Mouse (Mus musculus) heart, embryonic 15.5 days (tissue): Measurements from ENCODE around the gene Fgr. TPM values are rescaled to one million over a fixed set of nuclear protein-coding genes. Genes with fewer than 3 reads are reported as not detected.

Source experiments
- ATAC-seq: fragments of 200-750 bp; cut with Nextera tagmentation; replicated peaks from 2 replicates; pipeline ENCODE4 v1.8.0; 2017; ENCODE audit warnings: low read depth, moderate TSS enrichment; ENCODE audit not compliant: insufficient number of reproducible peaks, insufficient read depth, low FRiP score
- H3K27ac ChIP-seq: fragments of 300-500 bp; sonication (generic); 2 replicates; pipeline ENCODE4 v1.5.1; 2015; ENCODE audit warnings: mild to moderate bottlenecking, inconsistent platforms
- H3K27me3 ChIP-seq: fragments of 300-500 bp; sonication (generic); 2 replicates; pipeline ENCODE4 v1.6.1; 2015; ENCODE audit warnings: inconsistent platforms
- H3K36me3 ChIP-seq: fragments of 300-500 bp; sonication (generic); 2 replicates; pipeline ENCODE4 v1.6.1; 2015; ENCODE audit warnings: mild to moderate bottlenecking, inconsistent platforms
- H3K4me1 ChIP-seq: fragments of 300-500 bp; sonication (generic); replicated peaks from 2 replicates; pipeline ENCODE4 v1.6.1; 2015; ENCODE audit warnings: inconsistent platforms
- H3K4me2 ChIP-seq: fragments of 300-500 bp; sonication (generic); 2 replicates; pipeline ENCODE4 v1.6.1; 2015; ENCODE audit warnings: inconsistent platforms, mild to moderate bottlenecking, moderate library complexity
- H3K4me3 ChIP-seq: fragments of 300-500 bp; sonication (generic); 2 replicates; pipeline ENCODE4 v1.5.1; 2015; ENCODE audit warnings: mild to moderate bottlenecking, inconsistent platforms
- H3K9ac ChIP-seq: fragments of 300-500 bp; sonication (generic); 2 replicates; pipeline ENCODE4 v1.6.1; 2015; ENCODE audit warnings: mild to moderate bottlenecking, inconsistent platforms
- H3K9me3 ChIP-seq: fragments of 300-500 bp; sonication (generic); replicated peaks from 2 replicates; pipeline ENCODE4 v1.6.1; 2016; ENCODE audit warnings: inconsistent platforms
- WGBS: fragments of 180-500 bp; shearing (Covaris S2); methylation state at CpG from one replicate; pipeline ENCODE4 v1.1.7; 2015; ENCODE audit warnings: mixed read lengths; 5-methylcytosine and 5-hydroxymethylcytosine counted together
- polyA plus RNA-seq: library from polyadenylated mRNA; unstranded; fragments of >200 nt; fragmentation: Nextera tagmentation; extraction: Ambion mirVana; gene quantifications from 2 replicates; pipeline ENCODE4 v1.2.1, GENCODE M21; 2015

Gene Fgr
- polyA plus RNA-seq, 1 experiment from 2014 or later: 0.42 TPM

DNA sequence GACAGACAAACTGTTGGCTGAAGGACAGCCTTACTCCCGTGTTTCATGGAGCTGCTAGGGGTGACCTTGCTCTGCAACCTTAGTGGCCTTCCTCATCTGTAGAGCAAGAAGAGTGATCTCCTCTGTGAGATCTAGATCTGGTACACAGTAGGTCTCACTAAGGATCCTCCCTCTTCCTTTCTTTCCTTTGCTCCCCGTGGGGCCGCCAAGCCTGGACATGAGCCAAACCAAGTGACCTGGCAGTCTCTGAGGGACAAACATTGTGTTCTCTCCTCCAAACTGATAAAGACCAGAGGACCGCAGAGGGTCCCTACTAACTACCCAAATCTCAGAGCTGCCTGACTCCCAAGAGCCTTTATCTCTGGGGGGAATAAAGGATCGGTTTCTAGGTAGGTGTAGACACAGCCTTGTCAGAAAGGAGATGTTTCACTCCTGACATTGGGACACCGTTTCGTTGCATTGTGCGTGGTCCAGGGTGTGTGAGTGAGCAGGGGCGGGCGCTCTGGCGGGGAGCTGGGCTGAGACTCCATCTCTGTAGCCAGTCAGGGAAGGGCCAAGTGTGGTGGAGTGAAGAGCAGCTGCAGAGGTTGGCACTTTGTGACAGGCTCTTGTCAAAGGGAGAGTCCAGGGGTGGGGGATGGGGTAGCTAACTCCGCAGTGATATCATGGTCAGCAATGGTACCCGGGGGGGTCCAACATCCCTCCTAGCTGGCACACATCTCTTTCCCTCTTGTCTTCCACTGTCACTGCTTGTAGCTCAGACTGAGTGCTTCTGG, 12.8 kb upstream of the Fgr start:
- Histone ChIP-seq H3K4me3 (no peak overlapping the region), H3K27ac (peak overlapping the region; percentile 93), H3K9ac (no peak overlapping the region; the same call in 1 of the 2 replicates), H3K4me2 (peak overlapping the region; percentile 24), H3K9me3 (no peaks in the 10 kb centered on the region), H3K4me1 (peaks cover 42% of the 10 kb centered on the region), H3K27me3 (no peaks in the 10 kb centered on the region), H3K36me3 (no peaks in the 10 kb centered on the region)
- 20% methylated on average over 13 of the region's 13 CpGs for WGBS
- ATAC-seq: peak; percentile 33; the same call in 1 of the 2 replicates

DNA sequence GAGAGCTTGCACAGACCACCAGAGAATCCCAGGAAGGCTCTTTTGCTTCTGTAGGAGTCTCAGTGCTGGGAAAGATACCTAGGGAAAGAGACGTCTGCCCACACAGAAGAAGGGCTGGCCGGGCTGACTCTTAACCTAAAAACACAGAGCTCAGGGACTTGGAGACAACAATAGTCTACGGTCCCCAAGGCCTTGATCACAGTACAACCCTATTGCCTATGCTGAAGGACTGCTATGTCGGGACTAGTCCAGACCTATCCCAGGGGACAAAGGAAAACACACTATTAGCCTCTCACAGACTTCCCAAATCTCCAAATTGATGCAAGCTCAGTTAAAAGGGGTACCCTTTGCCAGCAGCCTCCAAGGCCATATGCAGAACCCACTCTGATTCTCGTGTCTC, 12.0 kb upstream of the Fgr start:
- 76% methylated on average over 5 of the region's 5 CpGs for WGBS
- no peak overlapping the region for H3K4me2 ChIP-seq
- ATAC-seq: no peak
- no peak overlapping the region for H3K4me3 ChIP-seq
- H3K9ac ChIP-seq: no peak overlapping the region
- no peaks in the 10 kb centered on the region for H3K36me3 ChIP-seq
- H3K27me3 ChIP-seq: no peaks in the 10 kb centered on the region
- H3K27ac ChIP-seq: peak overlapping the region; percentile 93
- no peaks in the 10 kb centered on the region for H3K9me3 ChIP-seq
- H3K4me1 ChIP-seq: peaks cover 37% of the 10 kb centered on the region

DNA sequence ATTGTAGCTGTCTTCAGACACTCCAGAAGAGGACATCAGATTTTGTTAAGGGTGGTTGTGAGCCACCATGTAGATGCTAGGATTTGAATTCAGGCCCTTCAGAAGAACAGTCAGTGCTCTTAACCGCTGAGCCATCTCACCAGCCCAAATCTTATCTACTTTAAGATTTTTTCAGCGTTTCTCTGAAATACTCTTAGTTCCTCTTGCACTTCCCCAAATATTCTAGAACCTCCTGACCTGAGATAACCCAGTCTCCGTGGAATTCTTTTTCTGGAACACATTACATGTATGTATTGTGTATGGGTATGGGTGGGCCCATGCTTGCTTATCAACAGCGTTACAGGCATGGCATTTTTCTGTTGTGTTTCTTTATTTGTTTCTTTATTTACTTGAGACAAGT, 11.3 kb upstream of the Fgr start:
- H3K4me1 ChIP-seq: peaks cover 44% of the 10 kb centered on the region
- H3K27me3 ChIP-seq: no peaks in the 10 kb centered on the region
- WGBS: 78% methylated on average over 4 of the region's 4 CpGs
- H3K9ac ChIP-seq: no peak overlapping the region
- ATAC-seq: no peak
- no peaks in the 10 kb centered on the region for H3K36me3 ChIP-seq
- H3K4me3 ChIP-seq: no peak overlapping the region
- H3K9me3 ChIP-seq: no peaks in the 10 kb centered on the region
- no peak overlapping the region for H3K27ac ChIP-seq
- H3K4me2 ChIP-seq: no peak overlapping the region

GRCm38 (mm10) chr4:132963436-132963835, 10.5 kb upstream of the Fgr start:
- peaks cover 51% of the 10 kb centered on the region for H3K4me1 ChIP-seq
- H3K36me3 ChIP-seq: no peaks in the 10 kb centered on the region
- no peak overlapping the region for H3K4me3 ChIP-seq
- no peak for ATAC-seq
- WGBS: 40% methylated on average over 2 of the region's 2 CpGs
- H3K9me3 ChIP-seq: no peaks in the 10 kb centered on the region
- no peaks in the 10 kb centered on the region for H3K27me3 ChIP-seq
- no peak overlapping the region for H3K4me2 ChIP-seq
- no peak overlapping the region for H3K27ac ChIP-seq
- no peak overlapping the region for H3K9ac ChIP-seq

- H3K9me3 ChIP-seq: no peaks in the 10 kb centered on the region
- H3K27me3 ChIP-seq: no peaks in the 10 kb centered on the region
- peaks cover 46% of the 10 kb centered on the region for H3K4me1 ChIP-seq
- H3K4me2 ChIP-seq: no peak overlapping the region
- H3K9ac ChIP-seq: no peak overlapping the region
- no peak overlapping the region for H3K27ac ChIP-seq
- no peak overlapping the region for H3K4me3 ChIP-seq
- no peak for ATAC-seq
- no peaks in the 10 kb centered on the region for H3K36me3 ChIP-seq
- 54% methylated on average over 3 of the region's 3 CpGs for WGBS
Measured at GRCm38 (mm10) chr4:132964064-132964463, 9.8 kb upstream of the Fgr start.

GRCm38 (mm10) chr4:132964473-132964872, 9.4 kb upstream of the Fgr start:
- no peak overlapping the region for H3K4me3 ChIP-seq
- H3K36me3 ChIP-seq: no peaks in the 10 kb centered on the region
- no peak overlapping the region for H3K27ac ChIP-seq
- H3K27me3 ChIP-seq: no peaks in the 10 kb centered on the region
- no peaks in the 10 kb centered on the region for H3K9me3 ChIP-seq
- H3K4me2 ChIP-seq: no peak overlapping the region
- no peak overlapping the region for H3K9ac ChIP-seq
- WGBS: 67% methylated on average over 5 of the region's 5 CpGs
- peaks cover 42% of the 10 kb centered on the region for H3K4me1 ChIP-seq
- ATAC-seq: no peak

GRCm38 (mm10) chr4:132968105-132968938, 5.6 kb upstream of the Fgr start:
- ATAC-seq: no peak
- 31% methylated on average over 6 of the region's 6 CpGs for WGBS
- no peaks in the 10 kb centered on the region for H3K36me3 ChIP-seq
- H3K27me3 ChIP-seq: no peaks in the 10 kb centered on the region
- no peak overlapping the region for H3K27ac ChIP-seq
- H3K9me3 ChIP-seq: no peaks in the 10 kb centered on the region
- no peak overlapping the region for H3K4me3 ChIP-seq
- no peak overlapping the region for H3K4me2 ChIP-seq
- H3K4me1 ChIP-seq: peaks cover 23% of the 10 kb centered on the region
- H3K9ac ChIP-seq: no peak overlapping the region

DNA sequence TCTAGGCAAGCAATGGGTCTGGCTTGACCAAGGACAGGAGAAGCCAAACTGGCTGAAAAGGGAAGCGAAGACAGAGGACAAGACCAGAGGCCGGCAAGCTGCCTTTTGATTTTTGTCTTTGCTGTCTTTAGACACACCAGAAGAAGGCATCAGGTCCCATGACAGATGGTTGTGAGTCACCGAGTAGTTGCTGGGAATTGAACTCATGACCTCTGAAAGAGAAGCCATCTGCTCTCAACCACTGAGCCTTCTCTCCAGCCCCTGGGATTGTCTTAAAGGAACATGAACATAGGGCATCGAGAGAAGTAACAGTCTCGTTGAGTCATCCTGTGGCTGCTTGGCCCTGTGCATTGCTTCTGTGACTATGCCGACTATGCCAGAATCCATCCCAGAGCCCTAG, 2.3 kb upstream of the Fgr start:
- Histone ChIP-seq H3K36me3 (no peaks in the 10 kb centered on the region), H3K9me3 (no peaks in the 10 kb centered on the region), H3K27me3 (peaks cover 18% of the 10 kb centered on the region), H3K4me1 (peaks cover 42% of the 10 kb centered on the region), H3K9ac (no peak overlapping the region), H3K4me3 (no peak overlapping the region), H3K4me2 (no peak overlapping the region), H3K27ac (no peak overlapping the region)
- ATAC-seq: no peak
- 75% methylated on average over 6 of the region's 6 CpGs for WGBS

- no peaks in the 10 kb centered on the region for H3K9me3 ChIP-seq
Measured at GRCm38 (mm10) chr4:132972101-132972500, 1.8 kb upstream of the Fgr start.

DNA sequence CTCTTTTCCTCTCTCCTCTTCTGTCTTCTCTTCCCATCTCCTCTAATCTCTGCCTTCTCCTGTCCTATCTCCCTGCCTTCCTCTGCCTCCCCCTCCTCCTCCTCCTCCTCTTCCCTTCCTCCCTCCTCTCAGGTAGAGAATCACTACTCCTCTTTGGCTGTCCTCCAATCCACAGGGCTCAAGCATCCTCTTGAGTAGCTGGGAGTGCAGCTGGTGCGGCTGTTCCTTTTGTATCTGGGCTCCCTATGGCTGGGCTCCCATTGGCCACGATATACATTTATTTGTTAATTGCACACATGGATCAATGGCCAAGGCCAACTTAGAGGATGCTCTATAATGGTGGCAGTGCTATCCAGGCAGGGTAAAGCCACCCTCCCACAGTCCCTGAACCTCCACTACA, 1.3 kb upstream of the Fgr start:
- H3K36me3 ChIP-seq: no peaks in the 10 kb centered on the region
- no peak overlapping the region for H3K9ac ChIP-seq
- H3K27ac ChIP-seq: no peak overlapping the region
- H3K4me1 ChIP-seq: peaks cover 36% of the 10 kb centered on the region
- H3K9me3 ChIP-seq: no peaks in the 10 kb centered on the region
- no peak overlapping the region for H3K4me2 ChIP-seq
- WGBS: 35% methylated on average over 2 of the region's 2 CpGs
- H3K27me3 ChIP-seq: peaks cover 18% of the 10 kb centered on the region
- H3K4me3 ChIP-seq: no peak overlapping the region
- ATAC-seq: no peak

More at GRCm38 (mm10) chr4:132972101-132972500, 1.8 kb upstream of the Fgr start:
- Histone ChIP-seq H3K4me2 (no peak overlapping the region), H3K4me3 (no peak overlapping the region), H3K9ac (no peak overlapping the region), H3K27ac (no peak overlapping the region), H3K36me3 (no peaks in the 10 kb centered on the region), H3K4me1 (peaks cover 40% of the 10 kb centered on the region), H3K27me3 (peaks cover 18% of the 10 kb centered on the region)
- ATAC-seq: no peak
- 57% methylated on average over 3 of the region's 3 CpGs for WGBS

GRCm38 (mm10) chr4:132973186-132973585, 709 bp upstream of the Fgr start:
- ATAC-seq: no peak
- no peak overlapping the region for H3K9ac ChIP-seq
- peaks cover 29% of the 10 kb centered on the region for H3K4me1 ChIP-seq
- H3K27ac ChIP-seq: no peak overlapping the region
- peaks cover 18% of the 10 kb centered on the region for H3K27me3 ChIP-seq
- H3K4me2 ChIP-seq: no peak overlapping the region
- 63% methylated on average over 8 of the region's 8 CpGs for WGBS
- H3K9me3 ChIP-seq: no peaks in the 10 kb centered on the region
- no peaks in the 10 kb centered on the region for H3K36me3 ChIP-seq
- H3K4me3 ChIP-seq: no peak overlapping the region
